Mouse (Mus musculus): ENCODE results near the gene Hspa5.
"Not testable (repeated sequence)": the region's sequence is repeated elsewhere in the genome, so short reads cannot be mapped to it uniquely, and the experiment has no call there.

The Hspa5 gene

DNA sequence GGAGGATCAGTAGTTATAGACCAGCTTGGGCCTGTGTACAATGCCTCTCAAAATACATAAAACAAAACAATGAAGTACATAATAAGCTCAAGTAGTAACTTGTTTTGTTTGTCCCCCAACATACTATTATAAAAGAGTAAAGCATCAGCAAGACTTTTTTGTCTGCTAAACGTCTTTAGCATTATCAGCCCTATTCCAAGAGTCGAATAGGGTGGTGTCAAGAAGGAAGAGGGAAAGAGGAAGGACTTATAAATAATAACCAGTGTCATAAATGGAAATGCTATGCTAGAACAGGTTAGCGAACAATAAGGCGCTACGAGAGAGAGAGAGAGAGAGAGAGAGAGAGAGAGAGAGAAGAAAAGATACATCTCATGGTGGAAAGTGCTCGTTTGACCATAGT is 819 bp upstream of the Hspa5 start:
- DNase-seq (ENCODE audit: low spot score in 2 of 2) = no peak

DNA sequence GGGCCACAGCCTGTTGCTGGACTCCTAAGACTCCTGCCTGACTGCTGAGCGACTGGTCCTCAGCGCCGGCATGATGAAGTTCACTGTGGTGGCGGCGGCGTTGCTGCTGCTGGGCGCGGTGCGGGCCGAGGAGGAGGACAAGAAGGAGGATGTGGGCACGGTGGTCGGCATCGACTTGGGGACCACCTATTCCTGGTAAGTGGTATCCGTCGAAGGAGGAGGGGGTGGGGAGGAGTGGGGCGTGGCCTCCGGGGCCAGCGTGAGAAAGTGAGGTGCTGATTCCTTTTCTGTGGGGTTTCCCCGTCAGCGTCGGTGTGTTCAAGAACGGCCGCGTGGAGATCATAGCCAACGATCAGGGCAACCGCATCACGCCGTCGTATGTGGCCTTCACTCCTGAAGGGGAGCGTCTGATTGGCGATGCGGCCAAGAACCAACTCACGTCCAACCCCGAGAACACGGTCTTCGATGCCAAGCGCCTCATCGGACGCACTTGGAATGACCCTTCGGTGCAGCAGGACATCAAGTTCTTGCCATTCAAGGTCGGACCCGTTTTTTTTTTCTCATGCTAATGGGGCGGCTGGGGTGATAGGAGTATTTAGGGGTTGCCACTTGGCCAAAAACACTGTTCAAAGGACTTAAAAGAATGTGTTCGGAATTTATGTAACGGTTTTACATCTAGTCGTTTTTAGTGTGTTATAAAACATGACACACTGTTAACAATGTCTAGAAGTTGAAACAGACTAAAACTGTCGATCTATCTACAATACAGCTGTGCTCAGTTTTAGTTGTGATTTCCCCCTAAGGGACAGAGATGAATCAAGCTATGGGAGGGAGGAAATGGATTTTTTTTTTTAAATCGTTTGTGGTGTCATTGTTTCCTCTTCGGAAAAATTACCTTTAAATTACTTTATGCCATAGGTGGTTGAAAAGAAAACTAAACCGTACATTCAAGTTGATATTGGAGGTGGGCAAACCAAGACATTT is 774 bp downstream of the Hspa5 start:
- DNase-seq (ENCODE audit: low spot score in 2 of 2) = peak; percentile 80 to 81

DNA sequence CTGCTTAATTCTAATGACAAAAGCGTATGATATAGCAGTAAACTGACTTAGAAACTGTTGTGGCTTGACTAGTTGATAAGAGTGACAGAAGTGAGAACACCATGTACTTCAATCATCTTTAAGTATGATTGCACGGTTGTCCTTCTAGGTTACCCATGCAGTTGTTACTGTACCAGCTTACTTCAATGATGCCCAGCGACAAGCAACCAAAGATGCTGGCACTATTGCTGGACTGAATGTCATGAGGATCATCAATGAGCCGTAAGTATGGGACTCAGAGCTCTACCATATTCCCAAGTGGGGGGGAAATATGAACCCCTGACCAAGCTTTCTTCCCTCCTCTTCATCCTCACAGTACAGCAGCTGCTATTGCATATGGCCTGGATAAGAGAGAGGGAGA is 1.9 kb downstream of the Hspa5 start:
- no peak for DNase-seq (ENCODE audit: low spot score in 2 of 2)

DNA sequence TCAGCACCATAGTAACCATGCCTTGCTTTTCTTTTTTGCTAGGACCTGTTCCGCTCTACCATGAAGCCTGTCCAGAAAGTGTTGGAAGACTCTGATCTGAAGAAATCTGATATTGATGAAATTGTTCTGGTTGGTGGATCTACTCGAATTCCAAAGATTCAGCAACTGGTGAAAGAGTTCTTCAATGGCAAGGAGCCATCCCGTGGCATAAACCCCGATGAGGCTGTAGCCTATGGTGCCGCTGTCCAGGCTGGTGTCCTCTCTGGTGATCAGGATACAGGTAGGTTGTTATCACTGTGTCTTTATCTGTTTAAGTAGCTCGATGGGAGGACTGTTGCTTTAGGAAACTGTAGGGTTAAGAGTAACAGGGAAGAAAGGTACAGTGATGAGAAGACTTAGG is 2.7 kb downstream of the Hspa5 start:
- DNase-seq (ENCODE audit: low spot score in 2 of 2) = no peak

DNA sequence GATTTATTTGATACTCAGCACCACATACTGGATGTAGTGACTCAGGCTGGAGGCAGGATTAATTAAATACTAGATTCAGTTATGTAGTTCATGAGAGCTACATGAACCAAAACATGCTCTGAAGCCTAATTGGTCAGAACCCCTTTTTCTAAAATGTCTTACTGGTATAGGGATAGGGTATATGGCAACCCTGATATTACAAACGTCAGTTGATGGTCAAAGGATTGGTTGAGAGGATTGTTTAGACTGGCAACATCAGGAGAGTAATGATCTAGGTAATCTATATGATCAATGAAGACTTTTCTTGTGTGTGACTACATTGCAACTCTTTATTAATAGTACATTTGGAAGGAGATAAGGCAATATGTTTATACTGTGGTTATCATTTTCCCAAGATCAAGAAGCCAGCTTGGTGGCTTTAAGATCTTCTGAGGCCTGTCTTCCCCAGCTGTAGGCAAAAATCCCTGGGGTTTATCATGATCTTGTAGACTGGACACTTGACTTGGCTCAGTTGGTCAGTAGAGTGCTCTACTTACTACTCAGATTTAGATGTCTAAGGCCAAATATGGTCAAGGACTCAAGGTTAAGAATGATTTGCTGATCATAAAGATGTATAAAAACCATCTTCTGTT is 5.6 kb downstream of the Hspa5 start:
- no peak for DNase-seq (ENCODE audit: low spot score in 2 of 2)

DNA sequence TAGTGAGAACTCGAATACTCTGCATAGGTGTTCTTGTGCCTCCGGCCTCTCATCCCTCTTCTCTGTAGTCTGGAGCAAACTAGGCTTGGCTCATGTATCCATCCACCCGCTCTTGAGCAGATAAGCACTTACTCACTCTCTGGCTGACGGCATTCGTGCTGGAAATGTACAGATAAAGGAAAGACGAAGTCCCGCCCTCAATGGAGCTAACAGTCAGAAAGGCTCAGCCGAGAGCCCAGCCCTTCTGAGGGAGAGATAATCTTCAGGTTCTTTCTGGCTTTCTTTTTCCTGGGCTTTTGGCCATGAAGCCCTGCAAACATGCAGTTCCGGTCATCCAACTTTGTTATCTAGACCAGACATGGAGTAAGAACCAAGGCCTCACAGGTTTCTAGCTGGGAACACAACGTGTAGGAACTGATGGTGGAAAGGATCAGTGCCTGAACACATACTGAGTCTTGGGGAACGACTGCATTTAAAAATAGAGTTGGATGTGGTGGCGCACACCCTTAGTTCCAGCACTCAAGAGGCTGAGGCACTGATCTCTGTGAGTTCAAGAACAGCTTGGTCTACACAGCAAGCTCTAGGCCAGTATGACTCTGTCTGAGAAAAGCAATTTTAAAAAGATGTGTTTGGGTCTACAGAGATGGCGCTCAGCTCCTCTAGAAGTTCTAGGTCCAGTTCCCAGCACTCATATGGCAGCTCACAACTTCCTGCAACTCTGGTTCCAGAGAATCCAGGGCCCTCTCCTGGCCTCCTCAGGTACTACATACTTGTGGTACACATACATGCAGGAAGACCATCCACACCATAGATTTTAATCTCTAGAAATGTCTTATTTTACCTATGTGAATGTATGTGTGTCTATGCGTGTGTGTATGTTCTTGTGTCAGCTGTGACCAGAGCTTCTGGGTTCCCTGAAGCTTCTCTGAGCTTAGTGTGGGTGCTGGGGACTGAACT is 11.6 kb downstream of the Hspa5 start:
- no peak for DNase-seq (ENCODE audit: low spot score in 2 of 2)

DNA sequence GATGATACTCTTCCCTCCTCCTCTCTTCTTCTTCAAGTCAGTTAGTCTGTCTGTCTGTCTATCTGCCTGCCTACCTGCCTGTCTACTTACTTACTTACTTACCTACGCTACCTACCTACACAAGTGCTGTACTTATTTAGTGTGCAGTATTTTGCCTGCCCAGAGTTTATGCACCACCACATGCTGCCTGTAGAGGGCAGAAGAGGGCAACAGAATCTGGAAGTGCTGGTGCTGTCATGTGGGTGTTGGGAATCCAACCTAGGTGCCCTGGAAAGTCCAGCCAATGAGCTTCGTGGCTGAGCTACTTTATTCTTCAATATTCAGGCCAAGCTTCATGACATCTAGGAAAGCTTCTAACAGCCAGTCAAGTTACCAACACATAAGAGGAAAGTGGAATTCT is 12.3 kb downstream of the Hspa5 start:
- DNase-seq (ENCODE audit: low spot score in 2 of 2) = peak; percentile 48 to 65

DNA sequence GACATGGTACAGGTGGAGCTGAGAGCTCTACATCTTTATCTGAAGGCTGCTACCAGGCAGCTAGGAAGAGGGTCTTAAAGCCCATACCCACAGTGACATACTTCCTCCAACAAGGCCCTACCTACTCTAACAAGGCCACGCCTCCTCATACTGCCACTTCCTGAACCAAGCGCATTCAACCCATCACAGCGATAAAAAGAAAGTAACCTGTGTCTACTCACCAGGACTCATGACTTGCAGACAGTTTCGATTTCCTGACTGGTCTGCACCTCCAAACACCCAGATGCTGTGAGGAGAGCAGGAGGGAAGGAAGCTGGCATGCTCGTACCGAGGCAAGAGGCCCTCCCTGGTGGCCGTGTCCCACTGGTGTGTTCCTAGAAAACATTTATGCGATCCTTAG is 18.5 kb downstream of the Hspa5 start:
- DNase-seq (ENCODE audit: low spot score in 2 of 2) = peak; percentile 73 to 77

DNA sequence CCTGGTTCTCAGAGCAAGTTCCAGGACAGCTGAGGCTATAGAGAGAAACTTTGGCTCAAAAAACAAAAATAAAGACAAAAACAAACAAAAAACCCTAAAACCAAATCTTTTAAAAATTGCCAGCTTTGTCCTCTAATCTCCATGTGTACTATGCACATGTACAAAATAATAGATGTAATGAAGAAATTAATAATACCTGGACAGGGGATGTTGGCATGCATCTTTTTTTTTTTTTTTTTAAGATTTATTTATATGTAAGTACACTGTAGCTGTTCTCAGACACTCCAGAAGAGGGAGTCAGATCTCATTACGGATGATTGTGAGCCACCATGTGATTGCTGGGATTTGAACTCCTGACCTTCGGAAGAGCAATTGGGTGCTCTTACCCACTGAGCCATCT is 20.8 kb downstream of the Hspa5 start:
- not testable (repeated sequence) for DNase-seq (ENCODE audit: low spot score in 2 of 2)

DNA sequence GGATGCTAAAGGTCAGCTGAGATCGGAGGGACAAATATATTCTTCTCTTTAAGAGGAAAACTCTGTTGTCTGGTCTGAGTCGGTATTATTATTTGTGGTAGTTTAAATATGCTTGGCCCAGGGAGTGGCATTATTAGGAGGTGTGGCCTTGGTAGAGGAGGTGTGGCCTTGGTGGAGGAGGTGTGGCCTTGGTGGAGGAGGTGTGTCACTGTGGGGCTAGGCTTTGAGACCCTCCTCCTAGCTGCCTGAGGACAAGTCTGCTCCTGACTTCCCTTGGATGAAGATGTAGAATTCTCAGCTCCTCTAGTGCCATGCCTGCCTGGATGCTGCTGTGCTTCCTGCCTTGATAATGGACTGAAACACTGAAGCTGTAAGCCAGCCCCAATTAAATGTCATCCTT is 22.7 kb downstream of the Hspa5 start:
- no peak for DNase-seq (ENCODE audit: low spot score in 2 of 2)

DNA sequence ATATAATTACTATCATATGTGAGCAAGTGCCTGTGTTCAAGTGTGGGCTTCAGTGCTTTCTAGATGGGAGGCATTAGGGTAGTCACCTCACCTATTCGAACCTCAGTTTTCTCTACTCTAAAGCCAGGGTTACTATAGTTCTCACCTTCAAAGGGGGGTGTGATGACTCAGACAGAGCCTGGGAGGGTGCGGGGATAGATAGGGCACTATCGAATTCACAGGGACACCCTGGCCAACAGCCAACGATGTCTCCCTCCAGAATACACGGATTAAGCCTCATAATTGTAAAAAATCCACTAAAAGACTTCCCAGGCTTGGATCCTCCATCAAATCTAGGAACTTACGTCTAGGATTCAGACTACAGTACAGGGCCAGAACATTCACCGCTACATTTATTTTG is 23.7 kb downstream of the Hspa5 start:
- DNase-seq (ENCODE audit: low spot score in 2 of 2) = no peak

DNA sequence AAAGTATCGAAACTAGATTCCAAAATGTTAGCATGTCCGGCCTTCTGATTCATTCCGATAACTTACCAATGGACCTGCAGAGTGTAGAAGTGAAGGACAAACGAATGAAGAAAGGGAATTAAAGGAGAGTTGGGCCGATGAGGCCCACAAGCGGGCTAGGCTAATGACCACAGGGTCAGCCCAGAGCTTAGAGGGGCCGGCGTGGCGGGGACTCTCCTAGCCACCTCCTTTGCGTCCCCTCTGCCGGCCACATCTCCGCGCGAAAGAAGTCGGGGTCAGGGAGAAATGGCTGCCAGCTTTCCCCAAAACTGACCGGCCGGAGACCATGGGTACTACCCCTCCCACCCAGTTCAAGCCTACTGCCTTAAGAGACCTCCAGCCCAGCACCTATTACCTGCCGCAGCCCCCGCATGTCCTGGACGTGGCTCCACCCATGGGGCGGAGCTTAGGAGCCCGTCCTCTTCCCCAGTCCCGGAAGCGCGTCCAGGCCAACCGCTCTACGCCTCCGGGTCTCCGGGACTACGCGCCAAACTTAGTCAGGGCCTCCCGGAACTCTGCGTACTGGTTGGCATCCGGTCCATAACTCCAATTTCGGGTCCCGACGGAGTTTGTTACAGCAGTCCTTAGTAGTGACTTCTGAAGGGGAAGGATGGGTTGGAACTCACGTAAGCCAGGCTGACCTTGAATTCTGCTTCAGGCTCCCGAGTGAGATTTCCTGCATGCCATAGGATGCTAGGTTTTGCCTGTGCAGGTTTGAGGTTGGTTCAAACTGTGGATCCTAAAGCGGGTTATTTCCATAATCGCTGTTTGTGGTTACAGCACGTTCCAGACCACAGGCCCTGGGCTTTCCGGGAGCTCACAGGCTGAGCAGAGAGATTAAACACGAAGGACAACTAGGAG is 27.8 kb downstream of the Hspa5 start, which contains the start of gene Rabepk:
TSS of gene Rabepk (minus strand) at position 556 of the 900 bp plus-strand sequence.
- peak; percentile 67 to 75 for DNase-seq (ENCODE audit: low spot score in 2 of 2)

DNA sequence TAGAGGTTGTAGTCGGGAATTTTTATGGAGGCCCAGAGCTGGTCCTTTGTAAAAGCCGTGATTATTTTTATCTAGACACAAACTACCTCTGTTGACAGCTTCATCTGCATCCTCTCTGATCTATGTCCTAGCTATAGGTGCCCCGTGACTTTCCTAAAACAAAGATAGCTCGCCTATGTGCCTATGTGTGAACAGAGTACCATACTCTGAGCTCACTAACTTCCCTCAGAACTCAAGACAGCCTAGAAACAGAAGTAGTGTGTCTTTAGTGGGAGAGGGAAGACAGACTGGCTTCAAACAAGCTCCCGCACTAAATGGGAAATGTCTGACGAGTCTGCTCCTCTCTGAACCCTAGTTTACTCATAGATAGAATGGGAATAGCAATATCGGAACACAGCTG is 28.6 kb downstream of the Hspa5 start:
- no peak for DNase-seq (ENCODE audit: low spot score in 2 of 2)

DNA sequence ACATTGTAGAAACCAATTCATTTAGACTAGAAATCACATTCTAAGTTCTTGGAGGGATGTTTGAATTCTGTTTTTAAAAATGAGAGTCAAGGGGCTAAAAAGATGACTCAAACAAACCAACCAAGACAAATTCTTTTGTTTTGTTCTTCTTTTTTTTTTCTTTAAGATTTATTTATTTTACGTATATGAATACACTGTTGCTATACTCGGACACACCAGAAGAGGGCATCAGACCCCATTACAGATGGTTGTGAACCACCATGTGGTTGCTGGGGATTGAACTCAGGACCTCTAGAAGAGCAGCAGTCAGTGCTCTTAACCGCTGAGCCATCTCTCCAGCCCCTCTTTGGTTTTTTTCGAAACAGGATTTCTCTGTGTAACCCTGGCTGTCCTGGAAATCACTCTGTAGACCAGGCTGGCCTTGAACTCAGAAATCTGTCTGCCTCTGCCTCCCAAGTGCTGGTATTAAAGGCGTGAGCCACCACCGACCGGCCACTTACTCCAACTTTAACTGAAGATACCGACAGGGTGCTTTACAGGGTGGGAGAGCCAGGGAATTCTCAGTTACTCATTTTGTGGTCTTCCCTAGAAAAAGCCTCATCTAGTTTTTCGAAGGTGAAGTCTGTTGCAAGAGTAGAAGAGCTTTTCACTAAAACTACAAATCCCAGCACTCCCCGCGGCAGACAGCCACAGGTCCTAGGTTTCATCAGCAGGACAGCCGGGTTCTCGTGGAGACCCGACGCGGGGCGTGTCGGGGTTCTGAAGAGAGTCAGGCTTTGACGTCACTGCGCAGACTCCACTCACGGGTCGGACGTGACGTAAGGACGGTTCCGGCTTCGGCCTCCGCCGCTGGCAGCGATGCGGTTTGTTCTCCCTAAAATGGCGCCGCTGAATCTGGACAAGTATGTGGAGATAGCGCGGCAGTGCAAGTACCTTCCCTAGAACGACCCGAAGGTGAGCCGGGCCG is 30.0 kb downstream of the Hspa5 start:
- DNase-seq (ENCODE audit: low spot score in 2 of 2) = peak; percentile 96 to 97

DNA sequence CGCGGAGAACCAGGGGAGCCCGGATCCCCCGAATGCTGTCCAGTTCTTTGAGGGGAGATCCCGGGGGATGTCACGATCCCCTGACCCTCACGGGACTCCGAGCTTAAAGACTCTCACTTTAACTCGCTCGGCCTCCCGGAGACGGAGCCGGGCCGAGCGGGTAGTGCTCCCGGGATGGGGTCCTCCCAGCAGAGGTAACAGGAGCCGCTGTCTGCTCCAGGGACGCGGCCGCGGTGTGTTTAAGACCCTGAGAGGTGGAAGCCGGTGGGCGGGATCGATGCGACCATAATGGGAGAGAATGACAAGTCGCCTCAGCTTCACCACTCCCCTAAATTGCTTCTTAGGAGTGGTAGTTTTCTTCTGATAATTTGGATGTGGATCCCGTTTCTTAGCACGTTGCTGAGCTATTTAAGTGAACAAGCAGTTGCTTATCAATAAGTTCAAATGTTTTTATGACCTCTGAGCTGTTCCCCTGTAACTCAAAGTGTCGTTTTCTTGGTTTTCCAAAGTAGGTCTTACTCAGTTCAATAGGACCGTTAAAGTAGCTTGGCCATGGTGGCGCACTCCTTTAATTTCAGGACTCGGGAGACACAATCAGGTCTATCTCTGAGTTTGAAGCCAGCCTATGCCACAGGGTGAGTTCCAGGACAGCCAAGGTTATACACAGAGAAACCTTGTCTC is 30.9 kb downstream of the Hspa5 start:
- DNase-seq (ENCODE audit: low spot score in 2 of 2) = peak; percentile 39 to 43

DNA sequence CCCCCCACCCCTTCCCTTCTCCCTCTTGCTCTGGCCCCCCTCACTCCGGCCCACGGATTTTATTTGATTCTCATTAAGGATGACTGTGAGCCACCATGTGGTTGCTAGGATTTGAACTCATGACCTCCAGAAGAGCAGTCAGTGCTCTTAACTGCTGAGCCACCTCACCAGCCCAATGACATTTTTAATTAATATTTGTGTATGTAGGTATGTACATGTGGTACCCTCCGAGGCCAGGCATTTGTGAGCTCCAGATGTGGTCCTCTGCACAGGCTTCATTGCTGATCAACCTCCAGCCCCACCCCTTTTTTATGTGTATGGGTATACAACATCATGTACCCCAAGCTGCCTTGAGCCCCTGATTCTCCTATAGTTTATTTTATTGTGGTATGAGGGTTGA is 32.0 kb downstream of the Hspa5 start:
- DNase-seq (ENCODE audit: low spot score in 2 of 2) = no peak

DNA sequence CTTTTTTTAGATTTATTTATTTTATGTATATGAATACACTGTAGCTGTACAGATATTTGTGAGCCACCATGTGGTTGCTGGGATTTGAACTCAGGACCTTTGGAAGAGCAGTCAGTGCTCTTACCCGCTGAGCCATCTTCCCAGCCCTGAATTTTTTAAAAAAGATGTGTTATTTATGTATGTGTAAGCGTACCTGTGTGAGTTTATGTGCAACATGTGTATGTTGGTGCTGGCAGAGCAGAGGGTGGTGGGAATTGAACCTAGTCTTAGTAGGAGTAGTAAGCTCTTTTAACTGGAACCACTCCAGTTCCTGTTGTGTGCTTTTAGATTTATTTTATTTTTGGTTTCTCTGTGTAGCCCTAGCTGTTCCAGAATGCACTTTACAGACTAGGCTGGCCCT is 32.4 kb downstream of the Hspa5 start:
- no peak for DNase-seq (ENCODE audit: low spot score in 2 of 2)

DNA sequence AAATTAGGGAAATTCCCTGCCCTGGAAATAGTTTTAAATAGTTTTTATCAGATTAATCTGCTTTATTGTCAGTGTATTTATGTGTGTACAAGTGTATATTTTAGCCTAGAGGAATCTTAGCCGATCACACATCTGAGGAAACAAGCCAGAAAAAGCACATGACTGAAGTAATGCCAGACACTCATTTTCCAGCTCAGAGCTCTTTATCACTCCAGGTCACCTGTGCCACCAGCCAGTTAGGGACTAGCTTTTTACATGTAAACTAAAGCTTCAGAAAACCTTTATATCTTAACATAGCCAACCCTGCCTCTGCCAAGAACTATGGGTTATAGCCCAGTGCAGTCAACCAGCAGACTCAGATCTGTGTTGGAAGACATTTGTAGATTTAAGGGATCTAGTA is 33.0 kb downstream of the Hspa5 start:
- DNase-seq (ENCODE audit: low spot score in 2 of 2) = no peak

DNA sequence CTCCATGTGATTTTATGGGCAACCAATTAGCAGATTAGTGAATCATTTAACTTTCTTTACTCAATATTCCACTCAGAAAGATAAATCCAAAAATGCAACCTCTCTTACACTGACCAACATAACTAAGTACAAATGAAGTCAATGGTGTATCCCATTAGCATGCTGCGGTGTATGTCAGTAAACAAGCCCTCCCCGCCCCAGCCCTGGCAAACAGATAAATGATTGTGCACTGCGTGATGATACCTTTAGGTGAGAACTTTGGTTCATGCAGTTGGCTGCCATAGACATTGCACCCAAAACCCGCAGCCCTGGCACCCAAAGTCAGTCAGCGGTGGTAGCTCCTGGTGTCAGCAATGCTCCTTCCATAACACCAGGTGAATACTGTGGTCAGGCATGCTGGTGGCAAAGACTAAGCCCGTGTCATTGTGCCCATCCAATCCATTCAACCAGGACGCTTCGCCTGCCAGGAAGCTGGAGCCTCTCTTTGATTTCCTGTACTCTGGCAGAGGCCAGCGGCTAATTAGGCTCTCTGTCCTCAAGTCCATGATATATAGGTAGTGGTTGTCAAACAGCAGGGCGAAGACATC is 33.7 kb downstream of the Hspa5 start:
- no peak for DNase-seq (ENCODE audit: low spot score in 2 of 2)
